Mouse (Mus musculus): Measurements from ENCODE around the gene Hoxc12.
A peak's percentile ranks its signal among the peaks of the same experiment; 100 is the strongest.

Hoxc12 gene

DNA sequence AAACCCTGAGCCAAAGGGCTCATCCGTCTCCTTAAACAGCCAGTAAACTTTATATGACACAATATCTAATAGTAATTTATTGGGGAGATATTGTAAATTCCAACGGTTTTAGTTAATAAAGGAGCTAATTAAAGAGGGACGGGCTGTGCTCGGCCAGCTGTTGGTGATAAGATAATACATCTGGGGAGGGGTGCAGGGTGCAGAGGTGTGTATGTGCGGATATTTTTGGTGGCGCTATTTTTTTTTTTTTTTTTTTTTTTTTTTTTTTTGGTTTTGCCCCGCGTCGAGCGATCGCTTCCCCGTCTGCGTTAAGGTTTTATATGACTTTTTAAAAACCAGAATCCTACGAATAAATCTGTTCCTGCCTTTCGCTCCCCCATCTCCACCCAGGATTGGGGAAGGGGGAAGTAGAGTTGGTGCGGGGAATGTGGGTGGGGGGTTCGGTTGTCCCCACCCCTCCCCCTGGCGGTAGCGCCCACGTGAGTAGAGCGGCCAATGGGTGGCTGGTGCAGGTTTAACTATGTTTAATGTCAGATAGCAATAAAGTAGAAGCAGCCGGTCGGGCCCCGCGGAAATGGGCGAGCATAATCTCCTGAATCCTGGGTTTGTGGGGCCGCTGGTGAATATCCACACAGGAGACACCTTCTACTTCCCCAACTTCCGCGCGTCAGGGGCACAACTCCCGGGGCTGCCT, at the start of gene Hoxc12:
TSS of gene Hoxc12 (plus strand) at position 479 of the 694 bp plus-strand sequence.
- DNase-seq (ENCODE audit: low spot score) = no peak

- DNase-seq (ENCODE audit: low spot score) = no peak
Measured at GRCm38 (mm10) chr15:102895115-102895514, 41.4 kb upstream of the Hoxc12 start.

DNA sequence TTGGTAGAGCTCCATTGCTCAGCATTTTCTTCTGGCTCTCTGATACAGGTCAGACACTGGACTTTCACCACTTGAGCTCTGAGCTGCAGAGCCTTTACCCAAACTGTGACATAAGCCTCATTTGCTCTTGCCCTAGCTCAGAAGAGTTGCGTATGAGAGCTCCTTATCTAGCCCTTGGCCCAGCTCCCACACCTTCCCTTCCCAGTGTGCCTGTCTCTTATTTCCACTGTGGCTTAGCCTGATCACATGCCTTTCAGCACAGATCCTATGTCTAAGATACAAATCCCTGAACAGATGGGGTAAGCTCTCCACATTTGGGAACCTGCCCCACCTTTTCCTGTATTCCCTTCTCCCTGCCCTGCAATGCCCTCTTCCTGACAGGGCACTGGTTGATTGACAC, 31.6 kb upstream of the Hoxc12 start:
- no peak for DNase-seq (ENCODE audit: low spot score)

- peak; percentile 57 for DNase-seq (ENCODE audit: low spot score)
Measured at GRCm38 (mm10) chr15:102909536-102909935, 27.0 kb upstream of the Hoxc12 start.

DNA sequence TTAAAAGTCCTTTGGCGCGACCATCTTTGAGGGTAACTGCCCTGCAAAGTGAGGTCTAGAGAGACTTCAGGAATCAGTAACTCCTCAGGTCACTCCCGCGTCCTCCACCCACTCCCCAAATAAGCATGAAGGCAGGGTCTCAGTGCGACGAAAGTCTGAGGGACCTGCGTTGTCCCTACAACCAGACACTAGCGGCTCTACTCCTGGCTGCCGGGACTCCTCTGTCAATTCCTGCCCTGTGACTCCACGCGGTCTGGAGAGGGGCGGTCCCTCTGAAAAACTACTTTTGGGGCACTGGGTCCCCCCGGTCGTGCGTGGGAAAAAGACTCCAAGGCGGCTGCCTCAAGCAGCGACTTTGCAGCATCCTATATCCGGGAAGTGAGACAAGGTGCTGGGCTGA, 26.5 kb upstream of the Hoxc12 start:
- DNase-seq (ENCODE audit: low spot score) = no peak

DNA sequence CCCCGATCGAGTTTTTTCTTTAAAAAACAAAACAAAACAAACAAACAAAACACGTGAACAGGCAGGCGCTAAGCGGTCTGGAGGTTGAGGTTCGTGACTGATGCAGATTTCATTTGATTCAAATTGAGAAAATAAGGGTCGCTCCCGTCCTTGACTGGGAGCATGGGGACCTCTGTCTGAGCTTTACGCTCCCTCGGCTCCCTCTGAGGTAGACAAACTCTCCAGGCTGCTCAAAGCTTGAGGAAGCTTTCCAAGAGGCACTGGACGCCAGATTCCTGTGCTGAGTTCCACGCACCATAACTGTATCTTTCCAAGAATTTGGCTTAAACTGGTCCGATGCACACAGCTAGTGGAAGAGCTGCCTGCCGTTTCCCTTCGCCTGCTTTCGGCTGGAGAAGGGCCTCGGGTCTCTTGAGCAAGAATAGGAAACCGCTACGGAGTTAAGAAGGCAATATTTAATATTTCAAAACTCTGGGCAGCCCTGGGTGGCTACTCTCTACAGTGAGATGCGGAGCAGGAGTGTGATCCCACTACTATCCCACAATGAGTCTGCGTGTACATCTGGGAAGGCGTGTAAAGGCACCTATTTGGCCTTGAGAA, 26.0 kb upstream of the Hoxc12 start:
- DNase-seq (ENCODE audit: low spot score) = peak; percentile 62

DNA sequence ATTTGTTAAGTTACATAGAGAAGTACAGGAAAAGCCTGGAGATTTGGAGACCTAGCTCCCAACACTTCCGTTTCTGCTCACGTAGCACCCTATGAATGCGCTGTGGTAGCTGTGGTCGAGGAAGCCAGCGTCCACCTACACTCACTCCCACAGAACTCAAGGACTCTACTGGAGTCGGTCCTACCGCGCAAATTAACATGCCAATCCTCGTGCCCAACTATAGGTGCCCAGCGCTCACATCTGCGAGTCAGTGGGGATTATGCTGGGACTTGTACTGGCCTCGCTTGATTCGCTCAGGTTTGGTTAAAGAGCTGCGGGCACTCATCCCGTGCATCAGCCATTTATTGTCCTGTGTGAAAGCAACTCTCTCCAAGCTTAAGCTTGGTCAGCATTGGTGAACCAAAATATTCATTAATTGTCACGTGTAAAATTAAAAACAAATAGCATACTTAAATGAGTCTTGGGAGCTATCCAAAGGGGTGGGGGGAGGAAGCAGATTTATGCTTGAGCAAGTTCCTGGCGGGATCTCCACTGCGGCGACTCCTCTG, 23.4 kb upstream of the Hoxc12 start:
- DNase-seq (ENCODE audit: low spot score) = peak; percentile 61

DNA sequence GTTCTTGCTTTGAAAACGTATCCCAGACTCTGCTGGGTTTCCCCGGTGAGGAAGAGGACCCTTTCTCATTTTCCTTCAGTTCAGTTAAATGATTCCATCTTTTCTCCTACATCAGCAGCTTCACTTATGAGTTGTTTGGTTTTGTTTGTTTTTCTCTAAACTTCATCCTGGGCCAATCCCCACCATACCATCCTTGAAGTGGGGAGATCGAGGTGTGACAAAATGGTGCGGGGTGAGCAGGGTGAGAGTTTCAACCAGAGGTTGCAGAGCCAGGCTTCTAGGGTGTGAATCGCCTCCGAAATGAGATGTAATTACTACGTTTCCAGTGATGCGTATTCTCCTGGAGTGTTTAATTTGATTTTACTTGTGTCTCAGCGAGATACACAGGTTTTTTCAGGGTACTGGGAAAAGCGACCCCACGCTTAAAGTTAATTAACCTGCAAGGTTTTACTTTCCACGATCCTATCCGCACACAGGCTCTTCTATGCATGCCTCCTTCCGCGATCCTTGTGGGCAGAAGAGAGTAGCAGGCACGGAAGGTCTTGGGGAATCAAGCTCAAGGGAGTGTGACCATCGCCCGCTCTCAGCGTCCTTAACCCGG, 18.5 kb upstream of the Hoxc12 start:
- DNase-seq (ENCODE audit: low spot score) = peak; percentile 53

DNA sequence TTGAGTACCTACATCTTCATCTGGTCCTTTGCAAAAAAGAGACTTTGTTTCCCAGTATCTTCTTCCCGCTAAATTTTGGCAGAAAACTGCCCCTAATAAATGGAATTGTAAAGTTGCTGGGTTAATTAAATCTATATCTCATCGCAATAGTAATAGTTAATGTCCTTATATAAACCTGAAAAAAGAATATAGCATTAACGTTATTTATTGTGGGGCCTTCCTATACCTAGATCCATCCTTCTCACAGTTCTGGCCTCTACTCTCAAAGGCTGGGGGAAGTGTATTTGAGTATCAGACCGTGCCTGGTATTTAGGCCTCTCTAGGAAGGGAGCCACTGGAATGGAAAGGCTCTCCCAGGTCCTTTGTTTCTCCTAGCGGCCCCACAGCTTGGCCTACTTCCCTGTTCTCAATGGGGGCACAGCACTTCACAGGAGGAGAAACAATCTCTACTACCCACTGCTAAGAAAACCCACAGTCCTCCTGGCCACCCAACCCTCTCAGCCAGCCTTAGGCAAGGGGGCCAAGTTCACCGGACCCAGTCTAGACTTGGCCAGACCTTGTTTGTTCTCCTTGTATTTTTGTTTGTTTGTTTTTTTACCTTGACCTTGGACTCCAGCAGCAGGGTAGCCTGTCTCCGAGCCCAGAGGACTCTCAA, 17.8 kb upstream of the Hoxc12 start:
- peak; percentile 41 for DNase-seq (ENCODE audit: low spot score)

DNA sequence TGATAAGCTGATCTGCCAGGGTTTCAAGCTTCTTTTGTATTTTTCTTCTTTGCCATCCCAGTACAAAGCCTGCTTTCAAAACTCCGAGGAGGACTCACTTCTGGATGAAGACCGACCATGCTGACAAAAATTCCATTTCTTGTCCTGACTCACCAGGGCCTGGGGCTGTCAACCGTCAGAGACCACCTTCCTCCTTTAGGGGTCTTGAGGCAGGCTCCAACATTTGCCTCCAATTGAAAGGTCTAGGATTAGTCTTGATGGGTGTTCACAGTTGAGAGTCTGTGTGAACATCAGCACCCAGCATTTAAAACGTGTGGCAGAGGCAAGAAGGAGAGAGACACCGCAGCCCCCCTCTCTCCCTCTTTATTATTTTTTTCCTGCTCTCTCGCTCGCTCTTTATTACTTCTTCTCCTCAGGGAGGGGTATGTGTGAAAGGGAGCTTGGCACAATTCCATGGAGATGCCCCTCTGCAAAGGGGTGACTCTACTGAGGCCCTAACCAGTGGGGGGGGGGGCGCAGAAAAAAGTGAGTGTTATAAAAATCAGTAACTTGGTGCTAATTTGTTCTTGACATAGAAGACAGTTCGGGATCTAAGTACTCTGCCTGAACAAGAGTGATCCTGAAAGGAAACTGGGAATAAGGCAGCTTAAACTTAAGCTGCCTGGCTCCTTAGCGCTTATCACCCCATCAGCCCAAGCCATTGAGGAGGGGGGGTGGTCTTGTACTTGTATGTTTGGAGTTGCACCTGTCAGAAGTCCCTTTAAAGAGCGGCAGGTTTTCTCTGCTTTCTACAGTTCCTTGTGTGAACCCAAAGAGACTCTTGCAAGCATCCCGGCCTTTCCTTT, 17.0 kb upstream of the Hoxc12 start:
- peak; percentile 29 for DNase-seq (ENCODE audit: low spot score)

- peak; percentile 92 for DNase-seq (ENCODE audit: low spot score)
Measured at GRCm38 (mm10) chr15:102920619-102921018, 15.9 kb upstream of the Hoxc12 start.

DNA sequence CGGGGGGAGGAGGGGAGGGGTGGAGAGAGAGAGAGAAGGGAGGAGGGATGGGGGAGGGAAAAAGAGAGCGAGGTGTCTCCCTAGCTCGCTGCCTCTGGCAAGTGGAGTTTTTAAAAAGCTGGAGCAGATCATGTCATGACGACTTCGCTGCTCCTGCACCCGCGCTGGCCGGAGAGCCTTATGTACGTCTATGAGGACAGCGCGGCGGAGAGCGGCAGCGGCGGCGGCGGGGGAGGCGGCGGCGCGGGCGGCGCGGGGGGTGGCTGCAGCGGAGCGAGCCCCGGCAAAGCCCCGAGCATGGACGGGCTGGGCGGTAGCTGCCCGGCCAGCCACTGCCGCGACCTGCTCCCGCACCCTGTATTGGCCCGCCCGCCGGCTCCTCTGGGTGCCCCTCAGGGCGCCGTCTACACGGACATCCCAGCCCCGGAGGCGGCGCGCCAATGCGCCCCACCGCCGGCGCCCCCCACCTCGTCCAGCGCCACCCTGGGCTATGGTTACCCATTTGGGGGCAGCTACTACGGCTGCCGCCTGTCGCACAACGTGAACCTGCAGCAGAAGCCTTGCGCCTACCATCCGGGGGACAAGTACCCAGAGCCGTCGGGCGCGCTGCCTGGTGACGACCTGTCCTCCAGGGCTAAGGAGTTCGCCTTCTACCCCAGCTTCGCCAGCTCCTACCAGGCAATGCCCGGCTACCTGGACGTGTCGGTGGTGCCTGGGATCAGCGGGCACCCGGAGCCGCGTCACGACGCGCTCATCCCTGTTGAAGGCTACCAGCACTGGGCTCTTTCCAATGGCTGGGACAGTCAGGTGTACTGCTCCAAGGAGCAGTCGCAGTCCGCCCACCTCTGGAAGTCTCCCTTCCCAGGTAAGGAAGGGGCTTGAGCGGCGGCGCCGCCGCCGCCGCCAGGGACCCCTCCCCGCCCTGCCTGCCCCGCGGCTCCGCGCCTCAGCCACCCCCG, 15.2 kb upstream of the Hoxc12 start, which contains the start of gene Hoxc13:
TSS of gene Hoxc13 (plus strand) at position 51 of the 959 bp plus-strand sequence.
- DNase-seq (ENCODE audit: low spot score) = peak; percentile 30

- DNase-seq (ENCODE audit: low spot score) = peak; percentile 59
Measured at GRCm38 (mm10) chr15:102922012-102922362, 14.6 kb upstream of the Hoxc12 start.

- DNase-seq (ENCODE audit: low spot score) = peak; percentile 50
Measured at GRCm38 (mm10) chr15:102922636-102923500, 13.7 kb upstream of the Hoxc12 start.

- no peak for DNase-seq (ENCODE audit: low spot score)
Measured at GRCm38 (mm10) chr15:102927032-102927645, 9.4 kb upstream of the Hoxc12 start.

- DNase-seq (ENCODE audit: low spot score) = no peak
Measured at GRCm38 (mm10) chr15:102931706-102932358, 4.7 kb upstream of the Hoxc12 start.

GRCm38 (mm10) chr15:102934438-102934837, 2.1 kb upstream of the Hoxc12 start:
- DNase-seq (ENCODE audit: low spot score) = no peak

DNA sequence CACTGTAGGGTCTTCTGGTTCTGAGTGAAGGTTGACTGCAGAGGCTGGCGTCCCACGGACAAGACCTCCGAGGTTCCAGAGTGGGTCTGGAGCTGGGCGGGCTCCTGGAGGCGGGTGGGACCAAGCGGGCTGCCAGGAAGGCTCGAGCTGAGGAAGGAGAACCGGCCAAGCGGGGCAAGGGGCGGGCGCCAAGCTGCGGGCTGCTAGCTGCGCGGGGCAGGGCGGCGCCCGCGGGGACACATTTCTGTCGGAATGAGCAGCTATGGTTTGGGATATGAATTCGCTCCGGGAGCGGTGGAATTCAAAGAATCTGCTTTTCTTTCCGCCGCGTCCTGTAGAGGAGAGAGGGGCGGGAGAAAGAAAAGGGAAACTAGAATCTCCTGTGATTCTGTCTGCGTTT, 1.7 kb upstream of the Hoxc12 start:
- no peak for DNase-seq (ENCODE audit: low spot score)

Data from embryo, embryonic 10.5 days (tissue).